Mouse (Mus musculus) heart, embryonic 13.5 days (tissue): Measurements from ENCODE around the gene Adamts7. TPM values are rescaled to one million over a fixed set of nuclear protein-coding genes. Genes with fewer than 3 reads are reported as not detected.
A peak's percentile ranks its signal among the peaks of the same experiment; 100 is the strongest.

Experiments
- ATAC-seq: fragments of 200-750 bp; cut with Nextera tagmentation; 2 replicates; pipeline ENCODE4 v1.8.0; 2017; ENCODE audit warnings: moderate TSS enrichment; ENCODE audit not compliant: insufficient number of reproducible peaks, low FRiP score, low TSS enrichment; ENCODE audit errors: extremely low read depth
- H3K27ac ChIP-seq: fragments of 300-500 bp; sonication (generic); replicated peaks from 2 replicates; pipeline ENCODE4 v1.5.1; 2015; ENCODE audit warnings: moderate library complexity, mild to moderate bottlenecking, inconsistent platforms
- H3K27me3 ChIP-seq: fragments of 300-500 bp; sonication (generic); replicated peaks from 2 replicates; pipeline ENCODE4 v1.6.1; 2015; ENCODE audit warnings: mild to moderate bottlenecking, inconsistent platforms
- H3K36me3 ChIP-seq: fragments of 300-500 bp; sonication (generic); 2 replicates; pipeline ENCODE4 v1.6.1; 2015; ENCODE audit warnings: mild to moderate bottlenecking, inconsistent platforms
- H3K4me1 ChIP-seq: fragments of 300-500 bp; sonication (generic); 2 replicates; pipeline ENCODE4 v1.6.1; 2015; ENCODE audit warnings: inconsistent platforms
- H3K4me2 ChIP-seq: fragments of 300-500 bp; sonication (generic); 2 replicates; pipeline ENCODE4 v1.6.1; 2015; ENCODE audit warnings: inconsistent platforms, mild to moderate bottlenecking, moderate library complexity
- H3K4me3 ChIP-seq: fragments of 300-500 bp; sonication (generic); 2 replicates; pipeline ENCODE4 v1.5.1; 2015; ENCODE audit warnings: moderate library complexity, mild to moderate bottlenecking, inconsistent platforms
- H3K9ac ChIP-seq: fragments of 300-500 bp; sonication (generic); 2 replicates; pipeline ENCODE4 v1.6.1; 2015; ENCODE audit warnings: inconsistent platforms, mild to moderate bottlenecking, moderate library complexity
- H3K9me3 ChIP-seq: fragments of 300-500 bp; sonication (generic); 2 replicates; pipeline ENCODE4 v1.6.1; 2016; ENCODE audit warnings: inconsistent platforms
- WGBS: fragments of 180-500 bp; shearing (Covaris S2); methylation state at CpG from one replicate; pipeline ENCODE4 v1.1.7; 2015; ENCODE audit warnings: mixed read lengths; 5-methylcytosine and 5-hydroxymethylcytosine counted together
- polyA plus RNA-seq: library from polyadenylated mRNA; unstranded; fragments of >200 nt; fragmentation: Nextera tagmentation; extraction: Ambion mirVana; gene quantifications from 2 replicates; pipeline ENCODE4 v1.2.1, GENCODE M21; 2015

Adamts7 gene
- polyA plus RNA-seq, 1 experiment from 2014 or later: 7.9 TPM

DNA sequence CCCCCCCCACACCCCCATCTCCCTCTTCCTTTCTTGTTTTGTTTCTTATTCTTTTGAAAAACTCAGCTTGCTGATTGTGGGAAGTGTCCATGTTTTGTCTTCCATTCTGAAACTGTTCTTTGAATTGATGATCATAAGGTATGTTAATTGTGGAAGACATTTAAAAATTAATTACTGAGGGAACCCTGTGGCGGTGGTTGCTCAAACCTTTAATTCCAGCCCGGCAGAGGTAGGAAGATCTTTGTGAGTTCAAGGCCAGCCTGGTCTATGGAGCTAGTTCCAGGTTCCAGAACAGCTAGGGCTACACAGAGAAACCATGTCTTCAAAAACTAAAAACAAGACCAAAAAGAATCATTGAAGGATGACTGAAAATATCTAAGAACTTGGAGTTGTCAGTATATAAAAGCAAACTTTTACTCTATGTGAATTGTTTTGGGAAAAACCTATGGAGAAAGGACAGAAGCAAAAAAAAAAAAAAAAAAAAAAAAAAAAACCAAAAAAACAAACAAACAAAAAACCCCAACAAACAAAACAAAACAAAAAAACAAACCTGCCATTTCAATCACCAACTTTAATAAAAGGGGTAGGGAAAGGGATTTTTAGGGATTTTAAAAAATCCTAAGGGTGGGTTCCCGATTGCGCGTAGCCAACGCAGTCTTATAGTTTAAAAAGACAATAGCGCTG, 37.3 kb upstream of the Adamts7 start:
- Histone ChIP-seq H3K27ac (no peak overlapping the region), H3K4me3 (peak overlapping the region; percentile 50)
- ATAC-seq: no peak

GRCm38 (mm10) chr9:90126260-90127010, 36.4 kb upstream of the Adamts7 start:
- Histone ChIP-seq H3K4me1 (peaks cover 15% of the 10 kb centered on the region), H3K36me3 (no peaks in the 10 kb centered on the region), H3K27ac (no peak overlapping the region), H3K9ac (peak overlapping the region; percentile 70), H3K9me3 (no peaks in the 10 kb centered on the region), H3K4me3 (peak overlapping the region; percentile 50), H3K4me2 (peak overlapping the region; percentile 69), H3K27me3 (no peaks in the 10 kb centered on the region)
- 2% methylated on average over 30 of the region's 30 CpGs for WGBS
- ATAC-seq: no peak; the same call in 1 of the 2 replicates

More for the DNA sequence above, 37.3 kb upstream of the Adamts7 start:
- Histone ChIP-seq H3K4me1 (peaks cover 15% of the 10 kb centered on the region), H3K36me3 (no peaks in the 10 kb centered on the region), H3K9me3 (no peaks in the 10 kb centered on the region), H3K4me2 (peak overlapping the region; percentile 69), H3K9ac (peak overlapping the region; percentile 70), H3K27me3 (no peaks in the 10 kb centered on the region)
- 19% methylated on average over 7 of the region's 7 CpGs for WGBS

DNA sequence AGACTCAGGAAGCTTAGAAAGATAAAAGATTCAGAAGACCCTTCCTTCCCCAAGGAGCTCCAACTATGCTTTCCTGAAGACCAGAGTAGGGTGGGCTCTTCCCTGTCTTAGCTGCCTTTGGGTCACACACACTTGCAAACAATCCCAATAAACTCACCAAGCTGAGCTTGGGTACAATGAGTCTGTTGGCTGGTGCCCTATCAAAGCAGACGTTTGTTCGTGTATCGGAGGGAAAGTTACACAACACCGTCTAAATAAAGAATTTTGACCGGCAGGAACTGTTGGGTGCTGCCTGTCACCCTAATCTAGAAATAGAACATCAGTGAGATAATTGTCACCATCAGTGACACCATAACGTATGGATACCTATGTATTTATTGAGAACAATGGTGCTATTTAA, 35.7 kb upstream of the Adamts7 start:
- no peak overlapping the region for H3K9ac ChIP-seq
- no peaks in the 10 kb centered on the region for H3K9me3 ChIP-seq
- no peak for ATAC-seq
- H3K27ac ChIP-seq: no peak overlapping the region
- H3K4me2 ChIP-seq: peak overlapping the region; percentile 69
- H3K4me1 ChIP-seq: peaks cover 15% of the 10 kb centered on the region
- 45% methylated on average over 6 of the region's 6 CpGs for WGBS
- H3K27me3 ChIP-seq: no peaks in the 10 kb centered on the region
- H3K36me3 ChIP-seq: no peaks in the 10 kb centered on the region
- peak overlapping the region; percentile 50; the same call in 1 of the 2 replicates for H3K4me3 ChIP-seq

DNA sequence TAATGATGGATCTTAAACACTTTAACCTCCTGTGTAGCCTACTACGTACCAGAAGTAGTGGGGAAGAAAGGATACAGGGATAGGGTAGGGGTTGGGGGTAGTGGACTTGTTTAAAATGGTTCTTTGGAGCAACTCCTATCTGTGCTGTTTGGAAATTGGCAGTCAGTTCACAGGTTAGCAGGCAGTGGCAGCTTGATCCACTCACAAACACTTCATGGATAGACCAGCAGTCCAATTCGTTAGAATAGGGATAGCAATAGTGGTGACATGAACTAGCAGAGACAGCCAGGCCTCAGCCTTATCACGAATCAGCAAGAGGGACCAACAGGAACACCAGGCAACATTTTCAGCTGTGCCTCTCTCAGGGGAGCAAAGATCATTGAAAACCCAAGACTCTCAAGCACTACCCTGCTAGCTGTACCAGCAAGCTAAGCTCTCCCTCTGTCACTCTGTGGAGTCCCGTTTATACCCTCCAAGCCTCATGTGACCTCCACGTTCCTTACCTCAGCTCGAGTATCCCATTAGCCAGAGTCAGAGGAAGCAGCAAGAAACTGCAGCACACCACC, 34.1 kb upstream of the Adamts7 start:
- Histone ChIP-seq H3K27me3 (no peaks in the 10 kb centered on the region), H3K36me3 (no peaks in the 10 kb centered on the region), H3K4me1 (peaks cover 20% of the 10 kb centered on the region), H3K4me2 (no peak overlapping the region), H3K9ac (no peak overlapping the region), H3K9me3 (no peaks in the 10 kb centered on the region), H3K27ac (peak overlapping the region; percentile 56), H3K4me3 (no peak overlapping the region)
- no peak for ATAC-seq
- WGBS: 40% methylated on average over 6 of the region's 6 CpGs

DNA sequence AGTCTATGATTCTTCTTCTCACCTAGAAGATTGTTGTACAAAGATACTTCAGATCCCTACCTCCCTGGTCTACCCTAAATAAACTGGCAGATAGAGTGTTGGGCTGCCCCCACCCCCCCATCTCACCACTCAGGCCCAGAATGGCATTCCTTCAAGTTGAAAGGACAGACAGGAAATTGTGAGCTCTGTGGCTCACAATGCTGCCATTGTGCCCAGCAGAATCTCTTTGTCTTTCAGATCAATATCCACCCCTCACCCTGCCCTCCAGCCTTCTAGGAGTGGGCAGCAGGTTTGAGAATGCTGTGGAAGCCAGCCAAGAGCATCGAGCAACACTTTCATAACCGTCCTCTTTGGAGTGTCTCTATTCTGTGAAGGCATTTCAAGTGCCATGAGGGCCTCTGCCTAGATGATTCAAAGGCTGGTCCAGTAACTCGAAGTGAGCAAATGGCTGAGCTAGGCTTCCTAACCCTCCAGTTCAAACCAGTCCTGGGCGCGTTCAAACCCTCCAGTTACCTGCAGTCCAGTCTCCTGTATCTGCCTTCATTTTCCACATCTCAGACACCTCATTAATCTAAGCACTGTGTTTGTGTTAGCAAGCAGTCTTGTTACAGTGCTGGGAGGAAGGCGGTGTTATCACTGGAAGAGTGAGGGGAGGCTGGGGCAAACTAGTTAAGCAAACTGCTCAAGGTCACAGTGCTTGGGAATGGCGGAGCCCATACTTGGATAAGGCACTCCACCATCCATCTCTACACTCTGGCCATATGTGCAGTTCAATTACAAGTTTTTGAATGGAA, 29.1 kb upstream of the Adamts7 start:
- ATAC-seq: no peak; the same call in 1 of the 2 replicates
- H3K9me3 ChIP-seq: no peaks in the 10 kb centered on the region
- H3K27ac ChIP-seq: peak overlapping the region; percentile 81
- H3K4me3 ChIP-seq: no peak overlapping the region
- H3K36me3 ChIP-seq: no peaks in the 10 kb centered on the region
- WGBS: 23% methylated on average over 7 of the region's 7 CpGs
- peak overlapping the region; percentile 7; the same call in 1 of the 2 replicates for H3K4me2 ChIP-seq
- no peaks in the 10 kb centered on the region for H3K27me3 ChIP-seq
- H3K9ac ChIP-seq: no peak overlapping the region
- peaks cover 15% of the 10 kb centered on the region for H3K4me1 ChIP-seq

DNA sequence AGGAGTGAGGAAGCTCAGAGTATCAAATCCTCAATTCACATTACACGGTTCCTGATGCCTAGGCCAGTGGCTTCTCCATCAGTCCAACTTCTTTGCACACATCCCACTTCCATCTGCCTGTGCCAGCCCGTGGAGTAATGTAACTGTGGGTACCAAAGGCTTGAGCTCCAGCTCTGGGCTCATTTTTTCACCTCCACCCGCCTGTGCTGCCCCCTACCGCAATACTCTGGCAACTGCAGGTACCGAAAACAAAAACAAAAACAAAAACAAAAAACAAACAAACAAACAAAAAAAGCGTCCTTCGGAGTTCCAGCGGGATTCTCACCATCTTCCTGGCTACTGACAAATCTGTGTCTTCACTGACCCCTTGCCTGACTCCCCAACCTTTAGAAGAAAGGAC, 27.4 kb upstream of the Adamts7 start:
- ATAC-seq: no peak
- Histone ChIP-seq H3K27me3 (no peaks in the 10 kb centered on the region), H3K36me3 (no peaks in the 10 kb centered on the region), H3K9me3 (no peaks in the 10 kb centered on the region), H3K4me3 (no peak overlapping the region), H3K4me2 (no peak overlapping the region), H3K27ac (no peak overlapping the region), H3K4me1 (peaks cover 15% of the 10 kb centered on the region), H3K9ac (no peak overlapping the region)
- WGBS: 79% methylated on average over 8 of the region's 8 CpGs

- no peaks in the 10 kb centered on the region for H3K36me3 ChIP-seq
- H3K4me3 ChIP-seq: no peak overlapping the region
- ATAC-seq: no peak
- no peak overlapping the region for H3K4me2 ChIP-seq
- no peak overlapping the region for H3K27ac ChIP-seq
- no peak overlapping the region for H3K9ac ChIP-seq
- peaks cover 15% of the 10 kb centered on the region for H3K4me1 ChIP-seq
- 71% methylated on average over 9 of the region's 9 CpGs for WGBS
- H3K9me3 ChIP-seq: no peaks in the 10 kb centered on the region
- H3K27me3 ChIP-seq: no peaks in the 10 kb centered on the region
These were observed 26.7 kb upstream of the Adamts7 start for GRCm38 (mm10) chr9:90135963-90136677.

GRCm38 (mm10) chr9:90136678-90136965, 26.2 kb upstream of the Adamts7 start:
- H3K4me2 ChIP-seq: no peak overlapping the region
- no peaks in the 10 kb centered on the region for H3K27me3 ChIP-seq
- no peaks in the 10 kb centered on the region for H3K36me3 ChIP-seq
- H3K27ac ChIP-seq: no peak overlapping the region
- H3K9me3 ChIP-seq: no peaks in the 10 kb centered on the region
- no peak overlapping the region for H3K4me3 ChIP-seq
- peaks cover 15% of the 10 kb centered on the region for H3K4me1 ChIP-seq
- no peak overlapping the region for H3K9ac ChIP-seq
- no peak for ATAC-seq
- WGBS: 89% methylated on average over 1 of the region's 1 CpGs

DNA sequence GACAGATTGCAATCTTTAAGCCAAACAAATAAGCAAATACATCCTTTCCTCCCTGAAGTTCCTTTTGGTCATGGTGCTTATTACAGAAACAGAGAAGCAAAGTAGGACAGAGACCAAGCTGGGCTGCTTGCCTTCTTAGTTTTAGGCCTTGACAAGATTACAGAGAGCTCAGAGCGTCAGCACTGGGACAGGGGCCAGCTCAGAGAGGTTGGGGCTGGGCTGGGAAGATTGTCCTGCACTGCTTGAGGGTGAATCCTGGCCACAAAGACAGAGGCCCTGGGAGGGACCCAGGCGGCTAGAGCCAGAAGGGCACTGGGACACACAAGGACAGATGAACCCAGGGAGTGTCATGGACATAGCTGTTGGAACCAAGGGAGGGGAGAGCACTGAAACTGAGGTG, 17.1 kb upstream of the Adamts7 start:
- Histone ChIP-seq H3K4me1 (peaks cover 5% of the 10 kb centered on the region; the same call in 1 of the 2 replicates), H3K9ac (no peak overlapping the region), H3K4me2 (no peak overlapping the region), H3K4me3 (no peak overlapping the region), H3K36me3 (no peaks in the 10 kb centered on the region), H3K27me3 (no peaks in the 10 kb centered on the region), H3K27ac (no peak overlapping the region), H3K9me3 (no peaks in the 10 kb centered on the region)
- no peak for ATAC-seq
- 31% methylated on average over 2 of the region's 2 CpGs for WGBS

DNA sequence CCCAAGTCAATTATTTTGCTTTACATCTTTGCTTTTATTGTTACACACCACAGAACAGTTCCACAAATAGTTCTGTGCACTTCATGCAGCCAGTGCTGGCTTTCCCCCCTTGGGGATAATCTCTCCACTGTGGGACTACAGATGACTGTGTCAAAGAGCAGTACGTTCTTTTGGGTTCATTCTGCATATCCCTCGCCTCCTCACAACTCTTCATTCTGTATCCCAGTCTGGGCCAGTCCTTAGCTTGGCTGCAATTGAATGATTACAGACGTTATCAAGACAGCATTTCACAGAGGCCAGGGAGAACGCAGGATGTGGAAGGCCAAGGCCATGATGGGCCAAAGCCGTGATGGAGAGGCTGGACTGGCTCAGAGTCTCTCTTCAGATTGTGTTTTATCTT, 16.0 kb upstream of the Adamts7 start:
- no peaks in the 10 kb centered on the region for H3K27me3 ChIP-seq
- H3K4me1 ChIP-seq: peaks cover 5% of the 10 kb centered on the region; the same call in 1 of the 2 replicates
- H3K9me3 ChIP-seq: no peaks in the 10 kb centered on the region
- WGBS: 49% methylated on average over 5 of the region's 5 CpGs
- H3K36me3 ChIP-seq: no peaks in the 10 kb centered on the region
- no peak overlapping the region for H3K9ac ChIP-seq
- ATAC-seq: no peak
- no peak overlapping the region for H3K4me2 ChIP-seq
- H3K27ac ChIP-seq: no peak overlapping the region
- no peak overlapping the region for H3K4me3 ChIP-seq
